Mouse (Mus musculus): ENCODE results near the gene Chmp1a.
"Not testable (repeated sequence)": the region's sequence is repeated elsewhere in the genome, so short reads cannot be mapped to it uniquely, and the experiment has no call there.

Gene Chmp1a

GRCm38 (mm10) chr8:123232553-123232952 is 20.0 kb upstream of the Chmp1a start:
- no peak for DNase-seq (ENCODE audit: extremely low spot score, low read depth, low spot score)

GRCm38 (mm10) chr8:123231742-123232141 is 19.2 kb upstream of the Chmp1a start:
- no peak for DNase-seq (ENCODE audit: extremely low spot score, low read depth, low spot score)

GRCm38 (mm10) chr8:123230326-123230725 is 17.8 kb upstream of the Chmp1a start:
- not testable (repeated sequence) for DNase-seq (ENCODE audit: extremely low spot score, low read depth, low spot score)

GRCm38 (mm10) chr8:123228416-123228815 is 15.9 kb upstream of the Chmp1a start:
- DNase-seq (ENCODE audit: extremely low spot score, low read depth, low spot score) = no peak

GRCm38 (mm10) chr8:123224278-123225266 is 12.0 kb upstream of the Chmp1a start, which contains the start of gene Cdk10:
Cdk10 (plus strand) TSS chr8:123224842.
- DNase-seq (ENCODE audit: extremely low spot score, low read depth, low spot score) = peak; percentile 79

GRCm38 (mm10) chr8:123220917-123221316 is 8.4 kb upstream of the Chmp1a start:
- DNase-seq (ENCODE audit: extremely low spot score, low read depth, low spot score) = no peak

- DNase-seq (ENCODE audit: extremely low spot score, low read depth, low spot score) = no peak
Observed at GRCm38 (mm10) chr8:123215430-123215829, 2.9 kb upstream of the Chmp1a start.

GRCm38 (mm10) chr8:123213118-123213772 is 682 bp upstream of the Chmp1a start:
- DNase-seq (ENCODE audit: extremely low spot score, low read depth, low spot score) = no peak

GRCm38 (mm10) chr8:123211876-123212275 is 687 bp downstream of the Chmp1a start:
- DNase-seq (ENCODE audit: extremely low spot score, low read depth, low spot score) = no peak

GRCm38 (mm10) chr8:123203571-123203970 is 9.0 kb downstream of the Chmp1a start:
- DNase-seq (ENCODE audit: extremely low spot score, low read depth, low spot score) = no peak

GRCm38 (mm10) chr8:123202288-123202687 is 10.3 kb downstream of the Chmp1a start:
- DNase-seq (ENCODE audit: extremely low spot score, low read depth, low spot score) = peak; percentile 88

- DNase-seq (ENCODE audit: extremely low spot score, low read depth, low spot score) = no peak
Observed at GRCm38 (mm10) chr8:123199864-123200263, 12.7 kb downstream of the Chmp1a start.

- not testable (repeated sequence) for DNase-seq (ENCODE audit: extremely low spot score, low read depth, low spot score)
Observed at GRCm38 (mm10) chr8:123197016-123197415, 15.5 kb downstream of the Chmp1a start.

- DNase-seq (ENCODE audit: extremely low spot score, low read depth, low spot score) = no peak
Observed at GRCm38 (mm10) chr8:123193771-123194170, 18.8 kb downstream of the Chmp1a start.

GRCm38 (mm10) chr8:123191908-123192307 is 20.7 kb downstream of the Chmp1a start:
- DNase-seq (ENCODE audit: extremely low spot score, low read depth, low spot score) = no peak

- no peak for DNase-seq (ENCODE audit: extremely low spot score, low read depth, low spot score)
Observed at GRCm38 (mm10) chr8:123190678-123191077, 21.9 kb downstream of the Chmp1a start.

GRCm38 (mm10) chr8:123188841-123189240 is 23.7 kb downstream of the Chmp1a start:
- no peak for DNase-seq (ENCODE audit: extremely low spot score, low read depth, low spot score)

- DNase-seq (ENCODE audit: extremely low spot score, low read depth, low spot score) = no peak
Observed at GRCm38 (mm10) chr8:123188006-123188405, 24.6 kb downstream of the Chmp1a start.

GRCm38 (mm10) chr8:123185566-123186409 is 26.8 kb downstream of the Chmp1a start, which contains the start of gene Dpep1:
Dpep1 (plus strand) TSS chr8:123186242.
- peak; percentile 33 for DNase-seq (ENCODE audit: extremely low spot score, low read depth, low spot score)

- DNase-seq (ENCODE audit: extremely low spot score, low read depth, low spot score) = no peak
Observed at GRCm38 (mm10) chr8:123181391-123181790, 31.2 kb downstream of the Chmp1a start.
